Mouse (Mus musculus) midbrain, embryonic 15.5 days (tissue): Measurements from ENCODE around the gene 9130204L05Rik. TPM values are rescaled to one million over a fixed set of nuclear protein-coding genes. Genes with fewer than 3 reads are reported as not detected.

ENCODE experiments used
- ATAC-seq: fragments of 200-750 bp; cut with Nextera tagmentation; replicated peaks from 2 replicates; pipeline ENCODE4 v1.8.0; 2017; ENCODE audit warnings: moderate TSS enrichment
- H3K27ac ChIP-seq: fragments of 300-500 bp; sonication (generic); 2 replicates; pipeline ENCODE4 v1.5.1; 2015; ENCODE audit warnings: mild to moderate bottlenecking, inconsistent platforms
- H3K27me3 ChIP-seq: fragments of 300-500 bp; sonication (generic); replicated peaks from 2 replicates; pipeline ENCODE4 v1.6.1; 2015; ENCODE audit warnings: inconsistent platforms
- H3K36me3 ChIP-seq: fragments of 300-500 bp; sonication (generic); replicated peaks from 2 replicates; pipeline ENCODE4 v1.6.1; 2015; ENCODE audit warnings: inconsistent platforms
- H3K4me1 ChIP-seq: fragments of 300-500 bp; sonication (generic); 2 replicates; pipeline ENCODE4 v1.6.1; 2015; ENCODE audit warnings: inconsistent platforms
- H3K4me2 ChIP-seq: fragments of 300-500 bp; sonication (generic); 2 replicates; pipeline ENCODE4 v1.6.1; 2015; ENCODE audit warnings: inconsistent platforms, mild to moderate bottlenecking, moderate library complexity
- H3K4me3 ChIP-seq: fragments of 300-500 bp; sonication (generic); 2 replicates; pipeline ENCODE4 v1.5.1; 2015; ENCODE audit warnings: mild to moderate bottlenecking, inconsistent platforms
- H3K9ac ChIP-seq: fragments of 300-500 bp; sonication (generic); 2 replicates; pipeline ENCODE4 v1.6.1; 2015; ENCODE audit warnings: mild to moderate bottlenecking, inconsistent platforms
- H3K9me3 ChIP-seq: fragments of 300-500 bp; sonication (generic); 2 replicates; pipeline ENCODE4 v1.6.1; 2016; ENCODE audit warnings: inconsistent platforms
- WGBS: fragments of 180-500 bp; shearing (Covaris S2); methylation state at CpG from one replicate; pipeline ENCODE4 v1.1.7; 2015; ENCODE audit warnings: mixed read lengths; 5-methylcytosine and 5-hydroxymethylcytosine counted together
- polyA plus RNA-seq: library from polyadenylated mRNA; unstranded; fragments of >200 nt; fragmentation: Nextera tagmentation; extraction: Ambion mirVana; gene quantifications from 2 replicates; pipeline ENCODE4 v1.2.1, GENCODE M21; 2015

Gene 9130204L05Rik
- polyA plus RNA-seq: not detected in 2 replicates

DNA sequence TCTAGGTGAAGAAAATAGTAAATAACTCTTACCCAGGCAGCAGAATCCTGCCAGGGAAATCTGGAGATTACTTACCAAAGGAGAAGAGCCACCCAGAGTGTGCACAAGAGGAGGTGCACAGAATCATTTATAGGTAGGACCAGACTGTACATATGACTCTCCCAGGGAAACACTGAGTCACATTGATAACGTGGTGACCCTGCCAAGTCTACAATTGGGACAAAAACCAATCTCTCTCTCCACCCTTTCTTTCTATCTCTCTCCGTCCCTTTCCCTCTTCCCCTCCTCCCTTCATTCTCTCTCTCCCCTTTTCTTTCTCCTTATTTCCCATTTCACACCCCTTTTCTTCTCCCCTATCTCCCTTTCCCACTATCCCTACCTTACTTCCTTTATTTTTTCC, at the start of gene 9130204L05Rik:
Gene 9130204L05Rik (minus strand): TSS at position 101 of the 400 bp plus-strand sequence.
- Histone ChIP-seq H3K9me3 (peaks cover 7% of the 10 kb centered on the region; the same call in 1 of the 2 replicates), H3K27me3 (no peaks in the 10 kb centered on the region), H3K36me3 (no peaks in the 10 kb centered on the region), H3K27ac (no peak within 1 kb of the TSS), H3K4me3 (no peak within 1 kb of the TSS), H3K9ac (no peak within 1 kb of the TSS), H3K4me1 (no peaks in the 10 kb centered on the region), H3K4me2 (no peak within 1 kb of the TSS)
- no peak for ATAC-seq
- WGBS: 52% methylated on average over 2 of the region's 2 CpGs

DNA sequence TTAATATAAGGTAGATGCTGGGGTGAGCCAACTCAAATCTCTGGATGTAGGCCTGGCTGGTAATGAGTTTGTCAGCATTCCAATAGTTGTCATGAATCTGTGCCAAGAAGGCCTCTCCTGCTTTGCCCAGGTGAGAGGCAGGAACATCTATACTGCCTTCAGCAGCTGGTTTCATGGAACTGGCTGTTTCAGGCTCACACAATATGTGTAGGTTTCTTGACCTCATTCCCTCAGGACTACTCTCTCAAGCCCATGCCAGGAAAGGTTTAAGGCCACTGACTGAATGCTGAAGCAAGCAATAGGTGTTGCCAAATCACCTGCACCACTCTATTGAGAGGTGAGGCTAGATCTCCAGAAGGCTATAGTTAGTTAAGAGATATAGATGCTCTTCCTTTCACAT, 18.1 kb upstream of the 9130204L05Rik start:
- no peak overlapping the region for H3K9ac ChIP-seq
- no peaks in the 10 kb centered on the region for H3K36me3 ChIP-seq
- no peak overlapping the region for H3K4me2 ChIP-seq
- peaks cover 7% of the 10 kb centered on the region for H3K9me3 ChIP-seq
- H3K27ac ChIP-seq: no peak overlapping the region
- H3K4me1 ChIP-seq: no peaks in the 10 kb centered on the region
- no peak overlapping the region for H3K4me3 ChIP-seq
- no peak for ATAC-seq
- H3K27me3 ChIP-seq: no peaks in the 10 kb centered on the region

DNA sequence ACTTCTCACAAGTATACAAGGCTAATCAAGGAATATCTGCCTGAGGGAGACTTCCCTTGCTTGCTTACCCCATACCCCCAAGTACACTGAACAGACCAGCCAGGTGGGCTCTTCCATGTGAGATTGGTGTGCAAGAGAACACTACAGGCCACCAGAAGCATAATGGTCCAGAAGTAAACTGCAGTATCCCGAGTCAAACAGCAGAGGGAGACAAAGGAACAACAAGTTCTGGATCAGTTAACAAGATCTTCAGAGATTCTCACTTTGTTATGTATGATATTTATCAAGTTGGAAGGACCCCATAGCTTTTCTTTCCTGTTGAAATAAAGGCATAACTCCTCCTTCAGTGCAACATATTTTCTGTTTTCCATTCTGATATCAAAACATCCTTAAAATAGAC, 31.4 kb downstream of the 9130204L05Rik start:
- Histone ChIP-seq H3K9ac (no peak overlapping the region), H3K27ac (no peak overlapping the region), H3K36me3 (no peaks in the 10 kb centered on the region), H3K4me2 (no peak overlapping the region), H3K27me3 (no peaks in the 10 kb centered on the region), H3K4me3 (no peak overlapping the region), H3K4me1 (no peaks in the 10 kb centered on the region), H3K9me3 (peaks cover 4% of the 10 kb centered on the region; the same call in 1 of the 2 replicates)
- 9% methylated on average over 1 of the region's 1 CpGs for WGBS
- no peak for ATAC-seq

DNA sequence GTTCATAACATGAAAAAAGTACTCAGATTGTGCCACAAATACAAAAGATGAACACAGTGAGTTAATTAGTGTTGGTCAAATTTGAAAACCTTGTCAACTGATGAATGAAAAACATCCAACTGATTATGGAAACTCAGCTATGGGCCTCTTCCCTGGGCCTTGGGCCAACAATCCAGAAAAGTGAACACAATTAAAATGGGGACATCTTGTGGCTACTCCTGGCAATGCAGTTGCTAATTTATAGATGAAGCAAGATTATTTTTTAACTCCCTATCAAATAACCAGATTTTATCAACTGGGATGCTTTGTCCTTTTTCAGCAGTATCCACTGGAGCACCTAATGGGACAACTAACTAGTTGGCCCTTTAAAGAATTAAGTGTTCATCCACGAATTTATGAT, 37.9 kb downstream of the 9130204L05Rik start:
- 0 out of 2 replicates have a peak, but pooled peaks cover 10% of the 10 kb centered on the region for H3K9me3 ChIP-seq
- H3K4me1 ChIP-seq: no peaks in the 10 kb centered on the region
- H3K27me3 ChIP-seq: no peaks in the 10 kb centered on the region
- no peak overlapping the region for H3K27ac ChIP-seq
- WGBS: 7% methylated on average over 1 of the region's 1 CpGs
- no peak for ATAC-seq
- no peak overlapping the region for H3K9ac ChIP-seq
- H3K36me3 ChIP-seq: no peaks in the 10 kb centered on the region
- H3K4me3 ChIP-seq: no peak overlapping the region
- no peak overlapping the region for H3K4me2 ChIP-seq
